Mouse (Mus musculus): ENCODE measurements at regions not wholly inside any gene's neighbourhood (a gene's known extent, or its start where the extent isn't known, plus 50 kb on each side); places are given as distances from the start of the nearest gene placed in this dataset.
A peak's percentile ranks its signal among the peaks of the same experiment; 100 is the strongest.
"Not testable (repeated sequence)": the region's sequence is repeated elsewhere in the genome, so short reads cannot be mapped to it uniquely, and the experiment has no call there.

DNA sequence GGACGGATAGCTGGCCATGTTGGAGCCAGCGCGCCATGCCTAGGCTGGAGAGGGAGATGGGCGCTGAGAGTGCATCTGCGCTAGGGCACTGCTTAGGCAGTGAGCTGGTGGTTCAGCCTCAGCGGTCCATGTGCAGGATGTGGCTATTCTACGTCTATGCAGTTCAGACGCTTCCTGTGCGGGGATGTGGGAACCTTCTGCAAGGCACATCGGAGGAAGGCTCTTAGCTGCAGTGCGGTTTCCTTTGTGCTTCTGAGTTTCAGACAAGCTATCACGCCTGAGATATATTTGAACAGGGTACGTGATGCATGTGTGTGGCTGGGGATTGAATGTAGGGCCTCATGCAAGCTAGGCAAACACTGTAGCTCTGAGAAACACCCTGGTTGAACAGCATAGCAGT is 54.4 kb upstream of the Lrpprc start:
- Histone ChIP-seq H3K36me3 (no peaks in the 10 kb centered on the region), H3K27ac (no peak overlapping the region), H3K27me3 (peaks cover 4% of the 10 kb centered on the region; the same call in 1 of the 2 replicates), H3K9me3 (replicated peaks) (no peaks in the 10 kb centered on the region), H3K4me3 (no peak overlapping the region), H3K4me1 (replicated peaks) (no peaks in the 10 kb centered on the region), H3K9ac (no peak overlapping the region), H3K4me2 (no peak overlapping the region)
- 76% methylated on average over 13 of the region's 13 CpGs for WGBS
- ATAC-seq (replicated peaks; ENCODE audit: insufficient number of reproducible peaks, insufficient read depth, low FRiP score, low read depth): no peak; the same call in 1 of the 2 replicates

DNA sequence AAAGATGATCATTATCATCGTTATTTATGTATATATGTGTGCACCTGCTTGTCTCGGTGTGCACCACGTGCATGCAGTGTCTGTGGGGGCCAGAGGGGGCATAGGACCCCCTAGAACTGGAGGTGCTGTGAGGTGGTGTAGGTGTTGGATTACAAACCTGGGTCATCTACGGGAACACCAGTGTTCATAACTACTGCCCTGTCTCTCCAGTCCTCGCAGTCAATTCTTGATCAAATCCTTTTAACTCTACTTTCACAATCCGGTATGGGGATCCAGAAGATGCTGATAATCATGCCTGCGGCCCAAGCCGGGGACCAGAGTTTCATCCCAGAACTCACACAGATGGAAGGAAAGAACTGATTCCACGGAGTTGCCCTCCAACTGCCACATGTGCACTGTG is 55.6 kb upstream of the Lrpprc start:
- peaks cover 4% of the 10 kb centered on the region; the same call in 1 of the 2 replicates for H3K27me3 ChIP-seq
- ATAC-seq (replicated peaks; ENCODE audit: insufficient number of reproducible peaks, insufficient read depth, low FRiP score, low read depth): no peak
- no peak overlapping the region for H3K27ac ChIP-seq
- no peak overlapping the region for H3K4me3 ChIP-seq
- no peak overlapping the region for H3K9ac ChIP-seq
- H3K36me3 ChIP-seq: no peaks in the 10 kb centered on the region
- H3K4me2 ChIP-seq: no peak overlapping the region
- WGBS: 85% methylated on average over 9 of the region's 9 CpGs
- no peaks in the 10 kb centered on the region for H3K4me1 ChIP-seq (replicated peaks)
- no peaks in the 10 kb centered on the region for H3K9me3 ChIP-seq (replicated peaks)

DNA sequence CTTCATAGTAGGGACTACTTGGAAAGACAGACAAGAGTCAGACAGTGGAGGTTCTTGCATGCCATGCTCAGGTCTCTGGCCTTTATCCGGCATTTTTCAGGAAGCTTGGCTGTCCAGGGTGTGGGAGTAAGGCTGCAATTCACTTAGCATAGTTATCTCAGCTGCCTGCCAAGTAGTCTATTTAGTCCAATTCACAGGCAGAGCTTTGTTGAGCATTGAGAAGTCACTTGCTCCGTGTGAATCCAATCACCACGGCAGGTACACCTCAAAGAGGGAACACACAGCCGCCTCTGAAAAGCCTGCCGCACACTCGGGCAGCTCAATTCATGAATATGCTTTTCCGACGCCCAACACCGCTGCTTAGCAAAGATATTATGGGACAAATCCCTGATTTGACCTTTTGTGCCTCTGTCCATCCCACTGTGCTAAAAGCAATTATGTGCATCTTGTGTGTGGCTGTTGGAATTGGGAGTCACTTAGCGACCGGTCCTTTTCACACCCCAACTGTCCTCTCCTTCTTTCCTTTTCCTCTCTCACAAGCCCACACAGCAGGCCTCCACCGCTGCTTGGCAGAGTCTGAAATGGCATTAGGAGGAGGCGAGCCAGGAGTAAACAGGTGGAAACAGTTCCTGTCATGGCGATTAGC is 57.9 kb upstream of the Lrpprc start:
- no peaks in the 10 kb centered on the region for H3K4me1 ChIP-seq (replicated peaks)
- no peak overlapping the region for H3K4me3 ChIP-seq
- no peaks in the 10 kb centered on the region for H3K9me3 ChIP-seq (replicated peaks)
- peaks cover 4% of the 10 kb centered on the region; the same call in 1 of the 2 replicates for H3K27me3 ChIP-seq
- no peak overlapping the region for H3K9ac ChIP-seq
- H3K4me2 ChIP-seq: no peak overlapping the region
- H3K27ac ChIP-seq: no peak overlapping the region
- ATAC-seq (replicated peaks; ENCODE audit: insufficient number of reproducible peaks, insufficient read depth, low FRiP score, low read depth): no peak
- no peaks in the 10 kb centered on the region for H3K36me3 ChIP-seq
- 55% methylated on average over 14 of the region's 14 CpGs for WGBS

DNA sequence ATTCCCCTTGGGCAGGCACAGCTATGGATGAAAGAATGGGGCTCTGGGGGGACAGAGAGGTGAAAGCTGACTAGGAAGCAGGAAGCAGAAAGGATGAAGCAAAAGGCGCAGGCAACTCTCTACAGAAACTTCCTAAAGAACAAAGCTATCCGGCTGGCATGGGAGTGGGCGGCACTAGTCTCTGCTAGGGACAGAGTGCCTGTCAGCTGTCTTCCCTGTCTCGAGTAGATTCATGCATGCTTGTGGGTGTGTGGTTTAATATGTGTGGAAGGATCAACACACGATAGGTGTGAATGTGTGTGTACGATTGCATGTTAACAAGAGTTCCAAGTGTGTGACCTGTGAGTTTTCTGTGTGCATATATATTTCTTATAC is 58.4 kb upstream of the Lrpprc start:
- ATAC-seq (replicated peaks; ENCODE audit: insufficient number of reproducible peaks, insufficient read depth, low FRiP score, low read depth): no peak
- 60% methylated on average over 6 of the region's 6 CpGs for WGBS
- no peaks in the 10 kb centered on the region for H3K4me1 ChIP-seq (replicated peaks)
- no peak overlapping the region for H3K27ac ChIP-seq
- H3K4me2 ChIP-seq: no peak overlapping the region
- H3K27me3 ChIP-seq: peaks cover 4% of the 10 kb centered on the region; the same call in 1 of the 2 replicates
- no peaks in the 10 kb centered on the region for H3K36me3 ChIP-seq
- no peaks in the 10 kb centered on the region for H3K9me3 ChIP-seq (replicated peaks)
- H3K4me3 ChIP-seq: no peak overlapping the region
- H3K9ac ChIP-seq: no peak overlapping the region

DNA sequence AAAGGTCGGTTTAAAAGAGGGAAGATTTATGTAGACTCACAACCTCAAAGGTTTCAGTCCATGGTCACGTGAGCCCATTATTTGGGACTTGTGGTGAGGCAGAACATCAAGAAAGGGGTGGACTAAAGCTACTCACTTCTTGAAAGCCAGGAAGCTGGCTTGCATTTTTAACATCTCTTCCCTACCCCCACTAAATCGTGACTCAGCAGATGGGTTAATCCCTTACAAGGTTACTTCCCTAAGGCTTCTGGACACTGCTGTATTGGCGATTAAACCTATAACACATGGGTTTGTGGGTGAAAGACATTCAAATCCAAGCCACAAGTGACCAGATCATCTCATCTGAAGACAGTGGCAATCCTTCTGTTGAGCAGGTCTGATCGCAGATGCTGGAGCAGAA is 59.9 kb upstream of the Lrpprc start:
- ATAC-seq (replicated peaks; ENCODE audit: insufficient number of reproducible peaks, insufficient read depth, low FRiP score, low read depth): no peak
- H3K9me3 ChIP-seq (replicated peaks): no peaks in the 10 kb centered on the region
- 67% methylated on average over 5 of the region's 5 CpGs for WGBS
- no peak overlapping the region for H3K4me3 ChIP-seq
- H3K36me3 ChIP-seq: no peaks in the 10 kb centered on the region
- H3K27ac ChIP-seq: no peak overlapping the region
- no peak overlapping the region for H3K4me2 ChIP-seq
- H3K4me1 ChIP-seq (replicated peaks): no peaks in the 10 kb centered on the region
- no peak overlapping the region for H3K9ac ChIP-seq
- peaks cover 4% of the 10 kb centered on the region; the same call in 1 of the 2 replicates for H3K27me3 ChIP-seq

DNA sequence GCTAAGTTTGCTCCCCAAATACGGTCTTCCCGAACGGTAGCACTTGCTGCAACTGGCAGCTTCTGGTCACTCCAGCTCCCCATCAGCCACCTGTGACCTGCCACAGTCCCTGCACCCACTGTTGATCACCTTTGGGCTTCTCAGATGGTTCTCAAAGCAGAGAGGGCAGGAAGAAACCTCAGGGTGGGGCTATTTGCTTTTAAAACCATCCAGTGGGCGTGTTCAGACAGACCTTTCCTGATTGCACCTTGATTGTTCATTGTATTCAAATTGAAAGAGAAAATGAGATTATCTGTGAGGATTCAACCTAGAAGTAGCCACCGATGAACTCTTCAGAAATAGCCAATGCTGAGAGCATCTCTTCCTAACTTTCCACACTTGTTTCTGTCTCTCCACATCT is 60.3 kb upstream of the Lrpprc start:
- no peaks in the 10 kb centered on the region for H3K36me3 ChIP-seq
- H3K4me3 ChIP-seq: no peak overlapping the region
- no peak for ATAC-seq (replicated peaks; ENCODE audit: insufficient number of reproducible peaks, insufficient read depth, low FRiP score, low read depth)
- 77% methylated on average over 5 of the region's 5 CpGs for WGBS
- H3K4me1 ChIP-seq (replicated peaks): no peaks in the 10 kb centered on the region
- no peaks in the 10 kb centered on the region for H3K9me3 ChIP-seq (replicated peaks)
- H3K4me2 ChIP-seq: no peak overlapping the region
- no peak overlapping the region for H3K27ac ChIP-seq
- H3K27me3 ChIP-seq: peaks cover 4% of the 10 kb centered on the region; the same call in 1 of the 2 replicates
- H3K9ac ChIP-seq: no peak overlapping the region

DNA sequence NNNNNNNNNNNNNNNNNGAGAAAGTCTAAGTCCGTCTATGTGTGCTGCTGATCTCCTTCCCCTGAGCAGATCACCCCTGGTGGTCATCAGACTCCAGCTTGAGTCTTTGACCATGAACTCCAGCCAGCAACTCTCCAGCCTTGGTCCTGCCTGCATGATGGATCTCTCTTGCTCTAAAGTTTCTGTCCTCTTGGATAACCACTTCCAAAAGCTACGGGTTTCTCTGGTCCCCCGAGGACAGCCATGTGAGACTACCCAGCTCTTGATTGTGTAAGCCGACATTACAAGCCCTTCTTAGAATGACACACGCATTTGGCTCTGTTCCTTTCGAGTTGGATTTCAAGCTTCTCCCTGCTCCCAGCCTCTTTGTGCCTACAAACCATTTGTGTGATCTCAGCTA is 66.4 kb upstream of the Lrpprc start:
- 77% methylated on average over 6 of the region's 6 CpGs for WGBS
- no peaks in the 10 kb centered on the region for H3K4me1 ChIP-seq (replicated peaks)
- H3K36me3 ChIP-seq: no peaks in the 10 kb centered on the region
- no peak overlapping the region for H3K4me3 ChIP-seq
- H3K4me2 ChIP-seq: no peak overlapping the region
- H3K9ac ChIP-seq: no peak overlapping the region
- H3K9me3 ChIP-seq (replicated peaks): no peaks in the 10 kb centered on the region
- no peak for ATAC-seq (replicated peaks; ENCODE audit: insufficient number of reproducible peaks, insufficient read depth, low FRiP score, low read depth)
- H3K27ac ChIP-seq: no peak overlapping the region
- H3K27me3 ChIP-seq: no peaks in the 10 kb centered on the region

DNA sequence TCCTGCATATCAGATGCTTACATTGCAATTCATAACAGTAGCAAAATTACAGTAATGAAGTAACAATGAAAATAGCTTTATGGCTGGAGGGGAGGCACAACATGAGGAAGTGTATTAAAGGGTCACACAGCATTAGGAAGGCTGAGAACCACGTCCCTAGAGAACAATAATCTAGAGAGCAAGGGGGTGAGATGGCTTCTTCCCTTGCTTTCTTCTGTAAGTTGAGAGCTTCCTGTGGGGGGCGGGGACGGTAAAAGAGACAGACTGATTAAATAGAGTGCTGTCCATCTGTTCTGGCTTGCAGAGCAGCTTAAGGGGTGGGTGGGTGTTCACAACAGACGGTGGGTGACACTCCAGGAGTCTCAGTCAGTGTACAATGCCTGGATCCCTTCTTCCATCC is 68.2 kb upstream of the Lrpprc start:
- Histone ChIP-seq H3K36me3 (no peaks in the 10 kb centered on the region), H3K27me3 (no peaks in the 10 kb centered on the region), H3K9ac (no peak overlapping the region), H3K4me3 (no peak overlapping the region), H3K27ac (no peak overlapping the region), H3K4me2 (no peak overlapping the region), H3K4me1 (replicated peaks) (peaks cover 3% of the 10 kb centered on the region; the same call in 1 of the 2 replicates), H3K9me3 (replicated peaks) (no peaks in the 10 kb centered on the region)
- no peak for ATAC-seq (replicated peaks; ENCODE audit: insufficient number of reproducible peaks, insufficient read depth, low FRiP score, low read depth)
- WGBS: 27% methylated on average over 4 of the region's 4 CpGs

DNA sequence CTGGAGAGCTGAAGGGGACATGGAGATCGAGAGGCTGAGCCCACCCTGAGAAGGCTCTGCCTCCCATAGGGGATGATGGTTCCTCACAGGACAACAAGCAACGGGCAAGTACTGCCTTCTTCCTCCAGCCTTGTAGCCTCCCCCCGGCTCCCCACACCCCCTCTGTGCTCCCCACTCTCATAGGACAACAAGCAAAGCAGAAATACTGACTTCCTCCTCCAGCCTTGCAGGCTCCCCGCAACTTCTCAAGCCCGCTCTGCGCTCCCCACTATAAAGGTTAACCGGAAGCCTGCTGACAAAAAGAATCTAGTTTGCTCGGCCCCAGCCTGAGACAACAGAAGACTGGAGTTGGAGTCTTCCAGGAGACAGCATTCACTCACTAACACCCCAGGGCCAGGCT is 69.3 kb upstream of the Lrpprc start:
- Histone ChIP-seq H3K36me3 (no peaks in the 10 kb centered on the region), H3K4me2 (no peak overlapping the region), H3K4me1 (replicated peaks) (peaks cover 3% of the 10 kb centered on the region; the same call in 1 of the 2 replicates), H3K27me3 (no peaks in the 10 kb centered on the region), H3K27ac (no peak overlapping the region), H3K9ac (no peak overlapping the region), H3K4me3 (no peak overlapping the region), H3K9me3 (replicated peaks) (no peaks in the 10 kb centered on the region)
- 60% methylated on average over 8 of the region's 8 CpGs for WGBS
- no peak for ATAC-seq (replicated peaks; ENCODE audit: insufficient number of reproducible peaks, insufficient read depth, low FRiP score, low read depth)

DNA sequence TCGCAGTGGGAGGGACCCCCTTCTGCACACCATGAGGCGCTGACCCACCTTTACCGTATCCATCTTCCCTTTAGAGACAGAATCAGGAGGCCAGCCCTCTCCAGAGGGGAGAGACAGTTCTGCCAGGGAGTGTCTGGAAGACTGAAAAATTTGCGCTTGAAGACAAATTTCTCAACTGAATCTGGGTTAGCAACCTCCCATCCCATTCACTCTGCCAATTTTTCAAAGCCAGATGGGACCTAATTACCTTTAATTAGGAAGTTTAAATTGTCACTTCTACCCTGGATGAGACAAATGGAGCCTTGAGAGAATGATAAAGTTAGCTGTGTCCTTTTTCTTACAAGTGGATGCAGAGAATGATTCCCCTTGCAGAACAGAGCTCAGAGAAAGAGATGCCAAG is 70.2 kb upstream of the Lrpprc start:
- Histone ChIP-seq H3K27ac (no peak overlapping the region), H3K4me1 (replicated peaks) (peaks cover 7% of the 10 kb centered on the region), H3K36me3 (no peaks in the 10 kb centered on the region), H3K27me3 (no peaks in the 10 kb centered on the region), H3K9ac (no peak overlapping the region), H3K4me2 (no peak overlapping the region), H3K9me3 (replicated peaks) (no peaks in the 10 kb centered on the region), H3K4me3 (no peak overlapping the region)
- WGBS: 74% methylated on average over 4 of the region's 4 CpGs
- ATAC-seq (replicated peaks; ENCODE audit: insufficient number of reproducible peaks, insufficient read depth, low FRiP score, low read depth): no peak

DNA sequence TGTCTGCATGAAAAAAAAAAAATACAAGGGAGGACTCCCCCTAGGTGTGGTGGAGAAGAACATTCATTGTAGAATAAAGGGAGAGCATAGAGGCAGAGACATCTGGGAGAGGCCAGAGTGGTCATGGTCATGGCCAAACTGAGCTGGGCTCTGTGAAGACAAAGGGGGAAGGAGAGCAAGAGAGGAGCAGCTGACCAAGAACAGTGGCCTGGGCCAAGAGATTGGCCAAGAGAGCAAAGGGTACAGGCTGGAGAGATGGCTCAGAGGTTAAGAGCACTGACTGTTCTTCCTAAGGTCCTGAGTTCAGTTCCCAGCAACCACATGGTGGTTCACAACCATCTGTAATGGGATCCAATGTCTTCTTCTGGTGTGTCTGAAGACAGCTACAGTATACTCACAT is 73.6 kb upstream of the Lrpprc start:
- not testable (repeated sequence) for H3K4me2 ChIP-seq; H3K9ac ChIP-seq; H3K27me3 ChIP-seq; H3K27ac ChIP-seq; H3K4me1 ChIP-seq (replicated peaks); H3K9me3 ChIP-seq (replicated peaks); H3K36me3 ChIP-seq; ATAC-seq (replicated peaks; ENCODE audit: insufficient number of reproducible peaks, insufficient read depth, low FRiP score, low read depth); H3K4me3 ChIP-seq

DNA sequence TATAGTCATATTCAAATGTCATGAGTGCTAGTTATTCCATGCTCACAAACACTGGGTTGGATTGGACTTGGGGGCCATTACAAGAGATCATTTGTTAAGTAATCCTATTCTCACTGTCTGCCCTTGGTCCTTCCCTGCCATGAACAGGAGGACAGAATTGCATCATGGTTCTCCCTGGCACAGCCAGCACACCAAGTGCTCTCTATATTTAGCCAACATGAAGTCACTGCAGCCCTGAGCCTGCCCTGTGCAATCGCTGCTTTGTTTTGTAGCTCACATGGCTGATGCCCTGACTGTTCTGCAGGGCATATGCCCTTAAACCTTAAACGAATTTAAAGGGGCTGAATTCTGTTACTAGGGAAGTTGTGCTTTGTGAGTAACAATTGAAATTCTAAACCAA is 74.6 kb upstream of the Lrpprc start:
- H3K27ac ChIP-seq: peak overlapping the region; percentile 76
- H3K4me1 ChIP-seq (replicated peaks): peaks cover 7% of the 10 kb centered on the region
- no peak overlapping the region for H3K4me2 ChIP-seq

More for the DNA sequence above, 74.6 kb upstream of the Lrpprc start:
- Histone ChIP-seq H3K27me3 (no peaks in the 10 kb centered on the region), H3K9me3 (replicated peaks) (no peaks in the 10 kb centered on the region; the same call in 1 of the 2 replicates), H3K36me3 (no peaks in the 10 kb centered on the region), H3K9ac (no peak overlapping the region), H3K4me3 (no peak overlapping the region)
- ATAC-seq (replicated peaks; ENCODE audit: insufficient number of reproducible peaks, insufficient read depth, low FRiP score, low read depth): peak; percentile 82
- 30% methylated on average over 2 of the region's 2 CpGs for WGBS

Measured in heart, embryonic 15.5 days (tissue).